Mouse (Mus musculus): ENCODE measurements around the gene Bid.

- TF ChIP-seq CTCF (IDR thresholded peaks at IDR 0.05; ENCODE audit: insufficient read depth, low read length), result no peak
- TF ChIP-seq POLR2A (IDR thresholded peaks at IDR 0.05; ENCODE audit: borderline replicate concordance, extremely low read depth, low read depth, low read length), result no peak
These were observed 37.6 kb downstream of the Bid start for GRCm38 (mm10) chr6:120879046-120879445.
